Mouse (Mus musculus): Measurements from ENCODE around the gene Kbtbd13. TPM values are rescaled to one million over a fixed set of nuclear protein-coding genes. Genes with fewer than 3 reads are reported as not detected.

The Kbtbd13 gene
- polyA plus RNA-seq, 1 experiment from 2014 or later, result 1.3 TPM

DNA sequence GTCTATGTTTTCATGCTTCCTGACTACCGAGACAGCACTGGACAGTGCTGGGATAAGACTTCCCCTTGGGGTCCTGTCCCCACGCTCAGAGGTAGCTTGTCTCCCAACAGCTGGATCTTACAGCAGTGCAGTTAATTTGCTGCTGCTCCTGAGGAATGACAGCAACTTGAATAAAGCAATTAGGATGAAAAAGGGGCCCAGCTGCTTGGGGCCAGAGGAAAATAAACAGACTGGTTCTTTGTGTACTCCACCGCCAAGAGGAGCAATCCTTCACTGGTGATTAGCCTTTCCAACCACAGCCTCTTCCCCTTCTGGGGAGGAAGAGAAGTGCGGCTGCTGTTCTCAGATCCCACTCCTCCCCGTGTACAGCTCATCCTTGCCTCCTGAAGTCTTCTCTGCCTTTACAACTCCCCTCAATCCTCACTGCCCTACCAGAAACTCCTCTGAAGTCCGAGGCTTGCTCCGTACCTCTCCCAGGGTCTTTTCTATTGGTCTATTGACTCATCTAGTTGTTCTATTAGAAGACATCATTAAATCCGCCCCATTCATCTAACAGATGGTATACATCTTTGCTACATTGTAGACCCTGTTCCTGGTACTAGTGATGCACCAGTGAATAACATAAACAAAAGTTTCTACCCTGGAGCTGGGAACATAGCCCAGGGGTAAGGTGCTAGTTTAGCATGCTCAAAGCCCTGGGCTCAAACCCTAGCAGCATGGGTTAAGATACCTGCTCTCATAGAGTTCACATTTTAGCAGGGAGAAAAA lies 4.9 kb downstream of the Kbtbd13 start:
- 19% methylated on average over 8 of the region's 8 CpGs for WGBS
- no peak overlapping the region for H3K9ac ChIP-seq (ENCODE audit: low read length)

GRCm38 (mm10) chr9:65384276-65384675 lies 7.2 kb downstream of the Kbtbd13 start:
- Histone ChIP-seq H3K27me3 (ENCODE audit: control insufficient read depth, insufficient read depth, low read length) (peaks cover 7% of the 10 kb centered on the region), H3K4me1 (ENCODE audit: control insufficient read depth, insufficient read depth, low read length) (peaks cover 10% of the 10 kb centered on the region), H3K4me2 (ENCODE audit: low read depth, low read length) (no peak overlapping the region), H3K9me3 (replicated peaks; ENCODE audit: control insufficient read depth, low read length) (no peaks in the 10 kb centered on the region), H3K27ac (ENCODE audit: low read length) (no peak overlapping the region), H3K9ac (ENCODE audit: low read length) (no peak overlapping the region), H3K4me3 (replicated peaks; ENCODE audit: low read length) (no peak overlapping the region), H3K36me3 (ENCODE audit: control insufficient read depth, insufficient read depth, low read length) (no peaks in the 10 kb centered on the region)
- 55% methylated on average over 3 of the region's 3 CpGs for WGBS
- no peak for ATAC-seq (ENCODE audit: insufficient read depth, low FRiP score)

More for the DNA sequence above, 4.9 kb downstream of the Kbtbd13 start:
- Histone ChIP-seq H3K9me3 (replicated peaks; ENCODE audit: control insufficient read depth, low read length) (no peaks in the 10 kb centered on the region), H3K27ac (ENCODE audit: low read length) (peak overlapping the region; percentile 35; the same call in 1 of the 2 replicates), H3K4me3 (replicated peaks; ENCODE audit: low read length) (no peak overlapping the region), H3K36me3 (ENCODE audit: control insufficient read depth, insufficient read depth, low read length) (no peaks in the 10 kb centered on the region), H3K4me2 (ENCODE audit: low read depth, low read length) (no peak overlapping the region), H3K27me3 (ENCODE audit: control insufficient read depth, insufficient read depth, low read length) (peaks cover 27% of the 10 kb centered on the region), H3K4me1 (ENCODE audit: control insufficient read depth, insufficient read depth, low read length) (peaks cover 14% of the 10 kb centered on the region)
- ATAC-seq (ENCODE audit: insufficient read depth, low FRiP score), result peak; percentile 54; the same call in 1 of the 2 replicates

- H3K27ac ChIP-seq (ENCODE audit: low read length), result peak overlapping the region; percentile 58; the same call in 1 of the 2 replicates
- no peak overlapping the region for H3K9ac ChIP-seq (ENCODE audit: low read length)
These were observed 8.7 kb downstream of the Kbtbd13 start for GRCm38 (mm10) chr9:65382751-65383097.

GRCm38 (mm10) chr9:65382031-65382750 lies 9.3 kb downstream of the Kbtbd13 start:
- Histone ChIP-seq H3K27ac (ENCODE audit: low read length) (peak overlapping the region; percentile 58; the same call in 1 of the 2 replicates), H3K27me3 (ENCODE audit: control insufficient read depth, insufficient read depth, low read length) (no peaks in the 10 kb centered on the region), H3K4me3 (replicated peaks; ENCODE audit: low read length) (no peak overlapping the region), H3K4me2 (ENCODE audit: low read depth, low read length) (no peak overlapping the region), H3K9me3 (replicated peaks; ENCODE audit: control insufficient read depth, low read length) (no peaks in the 10 kb centered on the region), H3K9ac (ENCODE audit: low read length) (no peak overlapping the region), H3K4me1 (ENCODE audit: control insufficient read depth, insufficient read depth, low read length) (peaks cover 10% of the 10 kb centered on the region), H3K36me3 (ENCODE audit: control insufficient read depth, insufficient read depth, low read length) (no peaks in the 10 kb centered on the region)
- peak; percentile 64; the same call in 1 of the 2 replicates for ATAC-seq (ENCODE audit: insufficient read depth, low FRiP score)
- WGBS, result 70% methylated on average over 6 of the region's 6 CpGs

More at GRCm38 (mm10) chr9:65382751-65383097, 8.7 kb downstream of the Kbtbd13 start:
- Histone ChIP-seq H3K36me3 (ENCODE audit: control insufficient read depth, insufficient read depth, low read length) (no peaks in the 10 kb centered on the region), H3K27me3 (ENCODE audit: control insufficient read depth, insufficient read depth, low read length) (no peaks in the 10 kb centered on the region), H3K4me3 (replicated peaks; ENCODE audit: low read length) (no peak overlapping the region), H3K9me3 (replicated peaks; ENCODE audit: control insufficient read depth, low read length) (no peaks in the 10 kb centered on the region), H3K4me1 (ENCODE audit: control insufficient read depth, insufficient read depth, low read length) (peaks cover 10% of the 10 kb centered on the region), H3K4me2 (ENCODE audit: low read depth, low read length) (no peak overlapping the region)
- WGBS, result 46% methylated on average over 3 of the region's 3 CpGs
- no peak for ATAC-seq (ENCODE audit: insufficient read depth, low FRiP score)

- Histone ChIP-seq H3K4me1 (ENCODE audit: control insufficient read depth, insufficient read depth, low read length) (peaks cover 3% of the 10 kb centered on the region; the same call in 1 of the 2 replicates), H3K27me3 (ENCODE audit: control insufficient read depth, insufficient read depth, low read length) (no peaks in the 10 kb centered on the region), H3K36me3 (ENCODE audit: control insufficient read depth, insufficient read depth, low read length) (no peaks in the 10 kb centered on the region), H3K4me3 (replicated peaks; ENCODE audit: low read length) (no peak overlapping the region), H3K27ac (ENCODE audit: low read length) (no peak overlapping the region), H3K9me3 (replicated peaks; ENCODE audit: control insufficient read depth, low read length) (no peaks in the 10 kb centered on the region), H3K9ac (ENCODE audit: low read length) (no peak overlapping the region), H3K4me2 (ENCODE audit: low read depth, low read length) (no peak overlapping the region)
- 69% methylated on average over 4 of the region's 4 CpGs for WGBS
- ATAC-seq (ENCODE audit: insufficient read depth, low FRiP score), result no peak
These were observed 10.3 kb downstream of the Kbtbd13 start for GRCm38 (mm10) chr9:65381017-65381590.

DNA sequence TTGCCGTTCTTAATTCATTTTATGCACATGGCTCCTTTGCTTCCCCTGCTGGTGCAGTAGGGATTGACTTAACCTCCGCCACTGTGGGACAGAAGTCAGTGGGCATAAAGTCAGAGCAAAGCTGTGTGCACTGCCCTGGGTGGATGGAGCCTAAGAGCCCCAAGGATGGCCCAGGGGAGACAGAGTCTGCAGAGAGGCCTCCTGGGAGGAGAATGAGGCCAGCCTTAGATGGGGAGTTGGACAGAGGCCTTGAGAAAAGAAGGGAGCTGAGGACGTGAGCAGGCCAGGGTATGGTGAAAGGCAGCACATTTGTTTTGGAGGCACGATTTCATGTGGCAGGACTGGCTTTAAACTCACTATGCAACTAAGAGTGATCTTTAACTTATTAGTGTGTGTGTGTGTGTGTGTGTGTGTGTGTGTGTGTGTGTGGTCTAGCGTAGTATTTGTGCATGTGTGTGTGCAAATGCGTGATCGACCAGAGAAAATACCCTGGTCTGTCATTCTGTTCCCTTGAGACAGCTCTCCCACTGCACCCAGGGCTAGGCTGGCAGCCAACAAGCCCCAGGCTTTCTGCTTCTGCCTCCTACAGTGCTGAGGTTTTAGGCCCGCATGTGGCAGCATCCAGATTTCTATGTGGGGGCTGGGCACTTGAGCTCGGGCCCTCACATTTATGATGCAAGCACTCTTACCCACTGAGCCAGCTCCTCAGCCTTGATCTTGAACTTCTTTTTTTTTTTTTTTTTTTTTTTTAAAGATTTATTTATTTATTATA lies 16.1 kb downstream of the Kbtbd13 start:
- no peak overlapping the region for H3K27ac ChIP-seq (ENCODE audit: low read length)
- 81% methylated on average over 9 of the region's 9 CpGs for WGBS

DNA sequence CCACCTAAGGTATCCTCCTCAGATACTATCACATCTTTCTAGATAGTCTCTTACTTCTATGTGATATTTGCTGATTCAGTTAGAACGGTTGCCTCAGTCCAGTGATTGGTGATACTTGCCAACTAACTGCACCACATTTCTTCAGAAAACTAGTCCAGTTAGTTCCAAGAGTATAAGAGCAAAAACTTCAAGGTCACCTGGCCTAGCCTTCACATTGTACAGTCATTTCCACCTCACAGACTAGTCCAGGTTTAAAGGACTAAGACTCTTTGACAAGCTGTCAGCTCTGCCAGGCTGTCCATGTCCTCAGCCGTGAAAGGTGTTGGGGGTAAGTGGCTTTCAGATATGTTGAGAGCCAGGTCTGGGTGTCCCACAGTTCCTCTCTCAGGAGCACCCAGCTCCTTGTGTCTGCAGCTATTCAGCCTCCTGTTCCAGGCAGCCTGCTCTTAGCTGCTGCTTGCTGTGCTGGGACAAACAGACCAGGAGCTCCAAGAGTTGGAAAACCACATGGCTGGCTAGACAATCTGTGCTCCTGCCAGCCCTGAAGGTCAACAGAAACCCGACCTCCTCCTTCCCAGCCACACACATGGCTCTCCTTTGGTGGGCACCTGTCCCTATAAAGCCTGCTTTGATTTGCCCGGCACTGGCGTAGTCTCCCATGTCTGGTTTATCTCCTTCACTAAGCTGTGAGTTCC lies 16.8 kb downstream of the Kbtbd13 start:
- Histone ChIP-seq H3K27ac (ENCODE audit: low read length) (no peak overlapping the region), H3K36me3 (ENCODE audit: control insufficient read depth, insufficient read depth, low read length) (no peaks in the 10 kb centered on the region), H3K4me1 (ENCODE audit: control insufficient read depth, insufficient read depth, low read length) (no peaks in the 10 kb centered on the region), H3K4me2 (ENCODE audit: low read depth, low read length) (no peak overlapping the region), H3K9ac (ENCODE audit: low read length) (no peak overlapping the region), H3K9me3 (replicated peaks; ENCODE audit: control insufficient read depth, low read length) (no peaks in the 10 kb centered on the region), H3K27me3 (ENCODE audit: control insufficient read depth, insufficient read depth, low read length) (no peaks in the 10 kb centered on the region), H3K4me3 (replicated peaks; ENCODE audit: low read length) (no peak overlapping the region)
- 80% methylated on average over 5 of the region's 5 CpGs for WGBS
- no peak for ATAC-seq (ENCODE audit: insufficient read depth, low FRiP score)

More for the DNA sequence above, 16.1 kb downstream of the Kbtbd13 start:
- H3K27me3 ChIP-seq (ENCODE audit: control insufficient read depth, insufficient read depth, low read length), result no peaks in the 10 kb centered on the region
- no peaks in the 10 kb centered on the region for H3K9me3 ChIP-seq (replicated peaks; ENCODE audit: control insufficient read depth, low read length)
- H3K4me2 ChIP-seq (ENCODE audit: low read depth, low read length), result no peak overlapping the region
- no peaks in the 10 kb centered on the region for H3K4me1 ChIP-seq (ENCODE audit: control insufficient read depth, insufficient read depth, low read length)
- no peak overlapping the region for H3K9ac ChIP-seq (ENCODE audit: low read length)
- ATAC-seq (ENCODE audit: insufficient read depth, low FRiP score), result no peak
- no peak overlapping the region for H3K4me3 ChIP-seq (replicated peaks; ENCODE audit: low read length)
- no peaks in the 10 kb centered on the region for H3K36me3 ChIP-seq (ENCODE audit: control insufficient read depth, insufficient read depth, low read length)

- Histone ChIP-seq H3K4me2 (ENCODE audit: low read depth, low read length) (no peak overlapping the region), H3K27me3 (ENCODE audit: control insufficient read depth, insufficient read depth, low read length) (no peaks in the 10 kb centered on the region), H3K4me1 (ENCODE audit: control insufficient read depth, insufficient read depth, low read length) (no peaks in the 10 kb centered on the region), H3K4me3 (replicated peaks; ENCODE audit: low read length) (no peak overlapping the region), H3K9ac (ENCODE audit: low read length) (no peak overlapping the region), H3K9me3 (replicated peaks; ENCODE audit: control insufficient read depth, low read length) (no peaks in the 10 kb centered on the region), H3K27ac (ENCODE audit: low read length) (no peak overlapping the region), H3K36me3 (ENCODE audit: control insufficient read depth, insufficient read depth, low read length) (no peaks in the 10 kb centered on the region)
- WGBS, result 69% methylated on average over 4 of the region's 4 CpGs
- ATAC-seq (ENCODE audit: insufficient read depth, low FRiP score), result no peak
These were observed 19.0 kb downstream of the Kbtbd13 start for GRCm38 (mm10) chr9:65372449-65372848.

Measured in stomach, embryonic 16.5 days (tissue).